Mouse (Mus musculus): ENCODE measurements around the gene Syn3.

DNA sequence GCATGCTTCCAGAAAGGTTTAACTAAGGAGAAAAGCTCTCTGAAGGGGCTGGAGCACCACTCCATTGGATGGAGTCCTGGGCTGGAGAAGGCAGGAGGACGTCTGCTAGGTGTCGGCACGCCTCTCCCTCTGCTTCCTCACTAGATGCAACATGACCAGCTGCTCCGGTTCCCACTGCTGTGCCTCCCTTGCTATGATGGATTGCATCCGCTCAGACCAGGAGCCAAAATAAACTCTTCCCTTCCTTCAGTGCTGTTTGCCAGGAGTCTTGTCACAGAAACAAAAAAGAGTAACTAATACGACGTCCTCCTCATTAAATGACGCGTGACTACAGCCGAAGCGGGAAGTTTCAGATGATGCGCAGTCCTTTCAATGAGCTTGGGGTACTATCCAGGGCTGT is 129.9 kb downstream of the Syn3 start:
- TF ChIP-seq EP300 (optimal IDR thresholded peaks at IDR 0.05): no peak
- no peak for TF ChIP-seq CTCF (IDR thresholded peaks at IDR 0.05; ENCODE audit: low read depth)
